Mouse (Mus musculus): ENCODE data around the gene Olfr1008. TPM values are rescaled to one million over a fixed set of nuclear protein-coding genes. Genes with fewer than 3 reads are reported as not detected.
"Not testable (repeated sequence)": the region's sequence is repeated elsewhere in the genome, so short reads cannot be mapped to it uniquely, and the experiment has no call there.

The Olfr1008 gene
- not detected in 2 replicates for polyA plus RNA-seq (2012; rRNA removed)

DNA sequence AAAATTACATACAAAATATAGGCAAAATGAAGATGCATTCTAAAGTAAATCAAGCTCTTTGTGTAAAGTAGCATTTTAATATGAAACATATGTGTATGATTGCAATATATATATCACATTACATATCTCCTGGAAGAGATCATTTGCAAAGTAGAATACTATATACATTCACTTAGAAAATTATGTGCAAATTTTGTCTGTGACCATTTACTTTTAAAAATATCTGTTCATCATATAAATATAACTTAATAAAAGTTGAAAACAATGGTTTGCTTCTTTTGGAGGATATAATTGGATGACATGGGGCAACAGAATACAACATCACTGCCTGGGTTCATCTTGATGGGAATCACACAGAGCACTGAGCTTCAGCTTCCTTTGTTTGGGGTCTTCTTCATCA, at the start of gene Olfr1008:
Gene Olfr1008 (plus strand): TSS at position 301 of the 400 bp plus-strand sequence.
- H3K4me1 ChIP-seq (ENCODE audit: control insufficient read depth, insufficient read depth, low read length) = no peaks in the 10 kb centered on the region
- no peak within 1 kb of the TSS for H3K27ac ChIP-seq (ENCODE audit: insufficient read depth, low read length)
- no peak for TF ChIP-seq POLR2A (IDR thresholded peaks at IDR 0.05; ENCODE audit: extremely low read depth, insufficient read depth, low read length)
- TF ChIP-seq CTCF (IDR thresholded peaks at IDR 0.05; ENCODE audit: extremely low read depth, insufficient read depth, low read length) = no peak
- no peak within 1 kb of the TSS for H3K4me3 ChIP-seq (ENCODE audit: insufficient read depth, low read length)

DNA sequence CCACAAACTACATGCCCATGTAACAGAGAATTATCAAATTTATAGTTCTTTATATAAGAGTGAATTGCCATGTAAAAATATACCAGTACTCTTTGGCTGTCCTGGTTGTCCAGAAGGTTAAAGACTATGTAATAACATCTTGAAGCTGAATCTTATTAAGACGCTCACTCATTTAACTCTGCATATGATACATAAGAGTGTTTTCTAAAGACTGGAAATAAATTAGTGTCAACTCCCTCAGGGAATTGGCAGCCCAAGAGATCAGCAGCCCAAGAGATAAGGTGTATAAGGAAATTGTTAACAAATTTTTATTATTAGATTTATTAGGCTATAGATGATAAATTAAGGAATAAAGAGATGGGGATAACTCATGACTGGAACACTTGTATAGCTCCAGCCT, 38.6 kb upstream of the Olfr1008 start, which contains the start of gene Olfr1002:
Gene Olfr1002 (minus strand): TSS at position 101 of the 400 bp plus-strand sequence.
- Histone ChIP-seq H3K27ac (ENCODE audit: insufficient read depth, low read length) (no peak within 1 kb of the TSS), H3K4me3 (ENCODE audit: insufficient read depth, low read length) (no peak within 1 kb of the TSS), H3K4me1 (ENCODE audit: control insufficient read depth, insufficient read depth, low read length) (no peaks in the 10 kb centered on the region)
- TF ChIP-seq CTCF (IDR thresholded peaks at IDR 0.05; ENCODE audit: extremely low read depth, insufficient read depth, low read length) (no peak), POLR2A (IDR thresholded peaks at IDR 0.05; ENCODE audit: extremely low read depth, insufficient read depth, low read length) (no peak)

DNA sequence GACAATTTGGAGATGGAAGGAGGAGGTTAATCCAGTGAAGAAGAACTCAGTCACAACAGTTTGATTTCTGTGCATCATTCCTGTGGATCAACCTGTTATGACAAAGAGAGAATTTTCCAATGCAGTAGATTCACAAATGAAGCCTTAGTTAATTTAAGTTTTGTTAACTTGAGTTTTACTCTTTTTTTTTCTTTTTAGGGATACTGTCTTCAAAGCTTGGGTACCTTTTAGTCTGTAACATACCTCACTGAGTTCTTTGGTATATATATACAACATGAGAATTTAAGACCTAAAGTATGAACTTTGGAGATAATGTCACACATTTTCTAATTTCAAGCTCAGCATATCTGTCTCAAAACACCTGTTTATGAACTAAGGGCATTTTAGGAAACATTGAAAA, 24.9 kb upstream of the Olfr1008 start, which contains the start of gene Olfr154:
Gene Olfr154 (minus strand): TSS at position 101 of the 400 bp plus-strand sequence.
- not testable (repeated sequence) for H3K27ac ChIP-seq (ENCODE audit: insufficient read depth, low read length); H3K4me1 ChIP-seq (ENCODE audit: control insufficient read depth, insufficient read depth, low read length); H3K4me3 ChIP-seq (ENCODE audit: insufficient read depth, low read length)

DNA sequence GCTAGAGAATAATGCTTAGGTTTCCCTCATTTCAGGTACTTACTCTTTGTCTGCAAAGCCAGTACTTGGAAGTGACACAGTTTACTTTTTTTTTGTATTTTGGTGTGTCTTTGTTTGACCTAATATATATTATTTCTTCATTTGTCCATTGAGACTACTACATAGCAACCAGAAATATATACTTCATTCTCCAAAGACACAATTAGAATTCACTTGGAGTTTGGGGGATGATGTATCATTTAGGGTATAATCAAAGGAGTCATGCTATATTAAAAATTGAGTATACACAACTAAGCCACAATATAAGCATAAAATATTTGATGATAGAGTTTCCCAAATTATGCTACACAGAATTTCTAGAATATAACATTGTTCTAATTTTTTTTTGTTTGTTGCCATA, 10.6 kb upstream of the Olfr1008 start, which contains the start of gene Olfr1006:
Gene Olfr1006 (minus strand): TSS at position 101 of the 400 bp plus-strand sequence.
- H3K4me1 ChIP-seq (ENCODE audit: control insufficient read depth, insufficient read depth, low read length) = no peaks in the 10 kb centered on the region
- no peak within 1 kb of the TSS for H3K4me3 ChIP-seq (ENCODE audit: insufficient read depth, low read length)
- TF ChIP-seq CTCF (IDR thresholded peaks at IDR 0.05; ENCODE audit: extremely low read depth, insufficient read depth, low read length) (no peak), POLR2A (IDR thresholded peaks at IDR 0.05; ENCODE audit: extremely low read depth, insufficient read depth, low read length) (no peak)
- H3K27ac ChIP-seq (ENCODE audit: insufficient read depth, low read length) = no peak within 1 kb of the TSS

DNA sequence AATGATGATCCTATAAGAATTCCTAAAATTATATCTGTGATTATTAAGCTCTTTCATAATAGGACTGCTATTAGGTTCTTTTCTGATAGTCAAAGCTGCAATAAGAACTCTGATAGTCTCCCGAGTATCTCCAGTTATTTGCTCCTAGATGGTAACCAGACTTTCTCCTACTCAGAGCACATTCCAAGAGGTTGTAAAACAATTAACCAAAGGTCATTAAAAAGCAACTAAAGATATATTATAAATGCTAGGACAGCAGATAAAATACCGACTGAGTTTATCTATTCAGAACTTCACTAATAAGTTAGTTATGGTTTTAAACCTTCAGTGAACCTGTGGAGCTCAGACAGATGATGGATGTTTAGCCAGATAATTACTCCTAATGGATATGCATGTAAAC, 21.4 kb downstream of the Olfr1008 start:
- H3K4me3 ChIP-seq (ENCODE audit: insufficient read depth, low read length); H3K27ac ChIP-seq (ENCODE audit: insufficient read depth, low read length); H3K4me1 ChIP-seq (ENCODE audit: control insufficient read depth, insufficient read depth, low read length): not testable (repeated sequence)

DNA sequence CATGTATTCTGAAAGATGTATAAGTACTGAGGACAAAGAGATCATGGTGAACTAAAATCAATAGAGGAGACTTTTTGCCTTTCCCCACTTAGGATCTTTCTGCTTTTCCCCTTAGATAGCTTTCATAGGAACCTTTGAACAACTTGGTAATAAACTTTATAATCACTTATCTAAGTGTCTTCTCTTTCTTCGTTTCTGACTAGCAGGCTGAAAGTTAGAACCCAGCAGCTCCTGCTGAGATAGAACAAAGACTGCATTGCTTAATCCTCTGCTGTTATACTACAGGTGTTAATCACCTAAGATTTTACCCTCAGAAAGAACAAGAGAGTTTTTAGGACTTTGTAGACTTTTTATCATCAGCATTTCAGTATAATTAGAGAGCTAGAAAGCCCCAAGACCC, 21.9 kb downstream of the Olfr1008 start:
- no peak overlapping the region for H3K27ac ChIP-seq (ENCODE audit: insufficient read depth, low read length)
- no peak for TF ChIP-seq CTCF (IDR thresholded peaks at IDR 0.05; ENCODE audit: extremely low read depth, insufficient read depth, low read length)
- no peak overlapping the region for H3K4me3 ChIP-seq (ENCODE audit: insufficient read depth, low read length)
- H3K4me1 ChIP-seq (ENCODE audit: control insufficient read depth, insufficient read depth, low read length) = no peaks in the 10 kb centered on the region

DNA sequence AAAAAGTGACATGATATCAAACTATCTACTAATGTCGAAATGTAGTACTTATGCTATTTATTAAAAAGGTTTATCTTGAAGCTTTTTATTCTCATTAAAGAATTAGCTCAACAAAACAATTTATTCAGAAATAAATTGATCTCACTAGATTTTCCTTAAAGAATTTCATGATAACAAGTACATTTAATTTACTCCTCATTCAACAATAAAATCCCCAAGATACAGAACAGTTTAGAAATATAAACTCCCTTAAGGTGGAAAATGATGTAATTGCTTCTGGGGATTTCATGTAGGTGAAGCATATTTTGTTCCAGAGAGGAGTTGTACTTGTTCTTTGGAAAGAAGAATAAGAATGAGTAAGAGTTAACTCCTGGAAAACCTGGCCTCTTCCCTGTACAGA, 25.9 kb downstream of the Olfr1008 start, which contains the start of gene Olfr1009:
Gene Olfr1009 (plus strand): TSS at position 301 of the 400 bp plus-strand sequence.
- no peak within 1 kb of the TSS for H3K4me3 ChIP-seq (ENCODE audit: insufficient read depth, low read length)
- H3K27ac ChIP-seq (ENCODE audit: insufficient read depth, low read length) = no peak within 1 kb of the TSS
- no peaks in the 10 kb centered on the region for H3K4me1 ChIP-seq (ENCODE audit: control insufficient read depth, insufficient read depth, low read length)
- TF ChIP-seq CTCF (IDR thresholded peaks at IDR 0.05; ENCODE audit: extremely low read depth, insufficient read depth, low read length) (no peak), POLR2A (IDR thresholded peaks at IDR 0.05; ENCODE audit: extremely low read depth, insufficient read depth, low read length) (no peak)

DNA sequence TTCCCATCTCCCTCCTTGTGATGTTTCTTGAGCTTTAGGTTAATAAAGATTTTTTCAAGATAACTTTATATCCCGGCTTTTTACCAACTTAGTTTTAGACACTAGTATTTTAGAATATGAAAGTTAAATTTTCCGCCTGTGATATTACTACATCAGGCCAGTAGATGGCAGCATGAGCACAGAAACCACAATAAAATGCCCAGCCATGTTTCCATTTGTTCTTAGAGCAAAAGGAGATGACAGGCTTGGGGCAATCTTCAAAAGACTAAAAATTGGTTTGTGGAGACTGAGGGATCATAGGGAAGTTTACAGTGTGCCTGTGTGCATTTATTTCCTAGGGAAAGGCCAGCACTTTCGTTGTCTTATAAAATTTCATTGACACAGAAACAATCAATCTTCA, 36.6 kb downstream of the Olfr1008 start:
- Histone ChIP-seq H3K27ac (ENCODE audit: insufficient read depth, low read length) (no peak overlapping the region), H3K4me1 (ENCODE audit: control insufficient read depth, insufficient read depth, low read length) (no peaks in the 10 kb centered on the region), H3K4me3 (ENCODE audit: insufficient read depth, low read length) (no peak overlapping the region)
- TF ChIP-seq POLR2A (IDR thresholded peaks at IDR 0.05; ENCODE audit: extremely low read depth, insufficient read depth, low read length) = no peak
- peak; percentile 37; the same call in 1 of the 2 replicates for TF ChIP-seq CTCF (IDR thresholded peaks at IDR 0.05; ENCODE audit: extremely low read depth, insufficient read depth, low read length)

Other genes starting within 250 kb of the Olfr1008 start
- gene Olfr995, start 245.8 kb upstream of the Olfr1008 start, polyA plus RNA-seq (2012; rRNA removed) = not detected in 2 replicates
- gene 4833423E24Rik, start 170.4 kb upstream of the Olfr1008 start, polyA plus RNA-seq (2012; rRNA removed) = 0.06 TPM in 1 of 2 replicates, not detected in the other
- gene Olfr996, start 110.2 kb upstream of the Olfr1008 start, polyA plus RNA-seq (2012; rRNA removed) = not detected in 2 replicates
- gene Olfr998, start 100.5 kb upstream of the Olfr1008 start, polyA plus RNA-seq (2012; rRNA removed) = not detected in 2 replicates
- not detected in 2 replicates for gene Olfr1000, start 77.5 kb upstream of the Olfr1008 start, polyA plus RNA-seq (2012; rRNA removed)
- not detected in 2 replicates for gene Olfr1002, start 38.7 kb upstream of the Olfr1008 start, polyA plus RNA-seq (2012; rRNA removed)
- gene Olfr154, start 25.0 kb upstream of the Olfr1008 start, polyA plus RNA-seq (2012; rRNA removed) = not detected in 2 replicates
- not detected in 2 replicates for gene Olfr1006, start 10.7 kb upstream of the Olfr1008 start, polyA plus RNA-seq (2012; rRNA removed)
- not detected in 2 replicates for gene Olfr1009, start 26.0 kb downstream of the Olfr1008 start, polyA plus RNA-seq (2012; rRNA removed)
- gene Olfr1012, start 73.3 kb downstream of the Olfr1008 start, polyA plus RNA-seq (2012; rRNA removed) = not detected in 2 replicates
- gene Olfr1013, start 77.7 kb downstream of the Olfr1008 start, polyA plus RNA-seq (2012; rRNA removed) = not detected in 2 replicates
- gene Olfr1014, start 83.3 kb downstream of the Olfr1008 start, polyA plus RNA-seq (2012; rRNA removed) = not detected in 2 replicates
- not detected in 2 replicates for gene Olfr1015, start 92.6 kb downstream of the Olfr1008 start, polyA plus RNA-seq (2012; rRNA removed)
- gene Olfr1016, start 113.1 kb downstream of the Olfr1008 start, polyA plus RNA-seq (2012; rRNA removed) = not detected in 2 replicates
- gene Olfr1018, start 129.0 kb downstream of the Olfr1008 start, polyA plus RNA-seq (2012; rRNA removed) = not detected in 2 replicates
- gene Olfr1019, start 156.1 kb downstream of the Olfr1008 start, polyA plus RNA-seq (2012; rRNA removed) = not detected in 2 replicates
- not detected in 2 replicates for gene Olfr1020, start 157.6 kb downstream of the Olfr1008 start, polyA plus RNA-seq (2012; rRNA removed)
- gene Olfr1022, start 179.2 kb downstream of the Olfr1008 start, polyA plus RNA-seq (2012; rRNA removed) = not detected in 2 replicates
- not detected in 2 replicates for gene Olfr1023, start 196.2 kb downstream of the Olfr1008 start, polyA plus RNA-seq (2012; rRNA removed)
- gene Olfr1024, start 215.6 kb downstream of the Olfr1008 start, polyA plus RNA-seq (2012; rRNA removed) = not detected in 2 replicates
- gene Olfr1025-ps1, start 225.8 kb downstream of the Olfr1008 start, polyA plus RNA-seq (2012; rRNA removed) = not detected in 2 replicates
- gene Olfr1026, start 232.1 kb downstream of the Olfr1008 start, polyA plus RNA-seq (2012; rRNA removed) = not detected in 2 replicates

Data from cortical plate, adult 2 months (tissue).